Mouse (Mus musculus) central nervous system, embryonic 11.5 days (tissue): Measurements from ENCODE around the gene Baiap3. TPM values are rescaled to one million over a fixed set of nuclear protein-coding genes. Genes with fewer than 3 reads are reported as not detected.

Experiments used
- polyA plus RNA-seq: library from polyadenylated mRNA; depleted of rRNA; stranded (reverse); fragments of >200 nt; gene quantifications from 2 replicates; pipeline ENCODE4 v1.2.3, GENCODE M21; 2012; rRNA removed

Gene Baiap3
- polyA plus RNA-seq, result 2.9 and 3.1 TPM in 2 replicates

GRCm38 (mm10) chr17:25256140-25256754, at the start of gene Baiap3:
Baiap3 (minus strand) TSS chr17:25256364.

GRCm38 (mm10) chr17:25298094-25298493, 41.9 kb upstream of the Baiap3 start, which contains the start of gene Prss34:
Prss34 (plus strand) TSS chr17:25298394.

GRCm38 (mm10) chr17:25274571-25275346, 18.6 kb upstream of the Baiap3 start, which contains the start of gene Ube2i:
Ube2i (minus strand) TSS chr17:25274622.

GRCm38 (mm10) chr17:25239695-25240636, 16.2 kb downstream of the Baiap3 start, which contains the start of the genes Gnptg and Tsr3:
Gnptg (minus strand) TSS chr17:25240124.
Tsr3 (plus strand) TSS chr17:25240170.

Other genes starting within 250 kb of the Baiap3 start
- gene Cramp1l, start 240.6 kb downstream of the Baiap3 start, polyA plus RNA-seq, result 28.7 and 36.2 TPM in 2 replicates
- gene Ift140, start 240.3 kb downstream of the Baiap3 start, polyA plus RNA-seq, result 16.7 and 23.6 TPM in 2 replicates
- gene Tmem204, start 172.8 kb downstream of the Baiap3 start, polyA plus RNA-seq, result 4.2 and 7.3 TPM in 2 replicates
- gene Telo2, start 140.4 kb downstream of the Baiap3 start, polyA plus RNA-seq, result 31.8 and 44.2 TPM in 2 replicates
- not detected in 2 replicates for gene Ptx4, start 135.6 kb downstream of the Baiap3 start, polyA plus RNA-seq
- 27.6 and 29.7 TPM in 2 replicates for gene Clcn7, start 123.0 kb downstream of the Baiap3 start, polyA plus RNA-seq
- gene Ccdc154, start 93.9 kb downstream of the Baiap3 start, polyA plus RNA-seq, result 0.02 TPM in 2 replicates
- gene Gm38655, start 80.9 kb downstream of the Baiap3 start, polyA plus RNA-seq, result not detected in 2 replicates
- 28.6 and 42.4 TPM in 2 replicates for gene BC003965, start 71.8 kb downstream of the Baiap3 start, polyA plus RNA-seq
- gene Unkl, start 68.0 kb downstream of the Baiap3 start, polyA plus RNA-seq, result 16.4 and 17.0 TPM in 2 replicates
- 42.2 and 53.3 TPM in 2 replicates for gene Gnptg, start 16.2 kb downstream of the Baiap3 start, polyA plus RNA-seq
- 52.3 and 87.6 TPM in 2 replicates for gene Tsr3, start 16.2 kb downstream of the Baiap3 start, polyA plus RNA-seq
- 632 and 669 TPM in 2 replicates for gene Ube2i, start 18.3 kb upstream of the Baiap3 start, polyA plus RNA-seq
- 0.20 TPM in 1 of 2 replicates, not detected in the other for gene Prss34, start 42.0 kb upstream of the Baiap3 start, polyA plus RNA-seq
- gene Prss28, start 52.3 kb upstream of the Baiap3 start, polyA plus RNA-seq, result not detected in 2 replicates
- not detected in 2 replicates for gene Prss29, start 62.3 kb upstream of the Baiap3 start, polyA plus RNA-seq
- gene Tpsab1, start 89.2 kb upstream of the Baiap3 start, polyA plus RNA-seq, result not detected in 2 replicates
- not detected in 2 replicates for gene Tpsb2, start 109.9 kb upstream of the Baiap3 start, polyA plus RNA-seq
- not detected in 2 replicates for gene Tpsg1, start 112.9 kb upstream of the Baiap3 start, polyA plus RNA-seq
- 53.5 and 55.8 TPM in 2 replicates for gene Cacna1h, start 177.4 kb upstream of the Baiap3 start, polyA plus RNA-seq
- 0.25 and 0.42 TPM in 2 replicates for gene Tekt4, start 198.3 kb upstream of the Baiap3 start, polyA plus RNA-seq
- gene Sstr5, start 240.9 kb upstream of the Baiap3 start, polyA plus RNA-seq, result 0.06 and 0.07 TPM in 2 replicates